ENCODE assay signal across 8 mouse cellular contexts in genomic region chr10:99097374-99097773, GRCm38 (mm10). TPM values are rescaled to one million over a fixed set of nuclear protein-coding genes. Genes with fewer than 3 reads are reported as not detected.
A peak's percentile ranks its signal among the peaks of the same experiment; 100 is the strongest.
DNase-seq lines count a peak whose midpoint lies in the region; ATAC-seq and TF ChIP-seq lines count a peak whose summit lies in the region.

No protein-coding gene starts in this region.

- TF ChIP-seq EP300 in liver, postnatal 0 days (IDR thresholded peaks at IDR 0.05; ENCODE audit: low read depth) = no peak

- ATAC-seq in intestine, postnatal 0 days = no peak
- ATAC-seq in intestine, embryonic 16.5 days = no peak
- no peak; the same call in 1 of the 2 replicates for ATAC-seq in G1E (ENCODE audit: extremely low read depth, insufficient number of reproducible peaks, low FRiP score, poor library complexity, severe bottlenecking)
- no peak for ATAC-seq in liver, postnatal 0 days
- no peak for ATAC-seq in midbrain, embryonic 15.5 days (replicated peaks)

- no peak overlapping the region for H3K4me3 ChIP-seq in intestine, postnatal 0 days (ENCODE audit: low read depth, low read length)
- H3K4me3 ChIP-seq in intestine, embryonic 16.5 days (ENCODE audit: low read length) = no peak overlapping the region
- H3K4me3 ChIP-seq in G1E (ENCODE audit: low read depth, low read length) = no peak overlapping the region
- H3K4me3 ChIP-seq in cortical plate, adult 2 months (ENCODE audit: insufficient read depth, low read length) = no peak overlapping the region
- H3K4me3 ChIP-seq in liver, postnatal 0 days (ENCODE audit: low read depth, low read length) = no peak overlapping the region
- H3K4me3 ChIP-seq in midbrain, embryonic 15.5 days = no peak overlapping the region

- no peaks in the 10 kb centered on the region for H3K9me3 ChIP-seq in intestine, postnatal 0 days (ENCODE audit: control insufficient read depth)
- H3K9me3 ChIP-seq in intestine, embryonic 16.5 days (ENCODE audit: control insufficient read depth, low read length) = no peaks in the 10 kb centered on the region
- H3K9me3 ChIP-seq in G1E (replicated peaks) = no peaks in the 10 kb centered on the region
- no peaks in the 10 kb centered on the region for H3K9me3 ChIP-seq in liver, postnatal 0 days (ENCODE audit: low read length)
- H3K9me3 ChIP-seq in midbrain, embryonic 15.5 days = no peaks in the 10 kb centered on the region

- no peak overlapping the region for H3K27ac ChIP-seq in intestine, postnatal 0 days (ENCODE audit: low read depth, low read length)
- H3K27ac ChIP-seq in intestine, embryonic 16.5 days (ENCODE audit: low read length) = no peak overlapping the region
- no peak overlapping the region for H3K27ac ChIP-seq in cortical plate, adult 2 months (ENCODE audit: insufficient read depth, low read length)
- no peak overlapping the region for H3K27ac ChIP-seq in liver, postnatal 0 days (ENCODE audit: low read depth)
- no peak overlapping the region for H3K27ac ChIP-seq in midbrain, embryonic 15.5 days

- H3K9ac ChIP-seq in intestine, postnatal 0 days (ENCODE audit: low read depth, low read length) = no peak overlapping the region
- H3K9ac ChIP-seq in intestine, embryonic 16.5 days (ENCODE audit: low read depth, low read length) = no peak overlapping the region
- no peak overlapping the region for H3K9ac ChIP-seq in liver, postnatal 0 days (replicated peaks)
- H3K9ac ChIP-seq in midbrain, embryonic 15.5 days = no peak overlapping the region

- H3K4me1 ChIP-seq in intestine, postnatal 0 days (replicated peaks; ENCODE audit: control insufficient read depth, insufficient read depth, low read length) = no peaks in the 10 kb centered on the region
- no peaks in the 10 kb centered on the region for H3K4me1 ChIP-seq in intestine, embryonic 16.5 days (ENCODE audit: control insufficient read depth, insufficient read depth, low read length)
- no peaks in the 10 kb centered on the region for H3K4me1 ChIP-seq in G1E (ENCODE audit: insufficient read depth, low read depth, low read length)
- no peaks in the 10 kb centered on the region for H3K4me1 ChIP-seq in cortical plate, adult 2 months (ENCODE audit: control insufficient read depth, insufficient read depth, low read length)
- no peaks in the 10 kb centered on the region for H3K4me1 ChIP-seq in liver, postnatal 0 days (ENCODE audit: insufficient read depth)
- no peaks in the 10 kb centered on the region for H3K4me1 ChIP-seq in midbrain, embryonic 15.5 days

- H3K4me2 ChIP-seq in intestine, postnatal 0 days (replicated peaks; ENCODE audit: low read depth) = no peak overlapping the region
- H3K4me2 ChIP-seq in intestine, embryonic 16.5 days (ENCODE audit: low read depth, low read length) = no peak overlapping the region
- no peak overlapping the region for H3K4me2 ChIP-seq in liver, postnatal 0 days (ENCODE audit: low read depth, low read length)
- H3K4me2 ChIP-seq in midbrain, embryonic 15.5 days = no peak overlapping the region

- peak; percentile 73 to 74 for DNase-seq in B cell, adult 2 months
- no peak for DNase-seq in G1E (ENCODE audit: low spot score)
- DNase-seq in liver, postnatal 0 days = peak; percentile 43
- peak; percentile 28 to 74 for DNase-seq in spleen, postnatal 4 days (ENCODE audit: low spot score in 2 of 2)

- no peak for TF ChIP-seq POLR2A in cortical plate, adult 2 months (IDR thresholded peaks at IDR 0.05; ENCODE audit: extremely low read depth, insufficient read depth, low read length)

- H3K27me3 ChIP-seq in intestine, postnatal 0 days (replicated peaks; ENCODE audit: control insufficient read depth, insufficient read depth, low read length) = no peaks in the 10 kb centered on the region
- no peaks in the 10 kb centered on the region for H3K27me3 ChIP-seq in intestine, embryonic 16.5 days (replicated peaks; ENCODE audit: control insufficient read depth, insufficient read depth, low read length)
- no peaks in the 10 kb centered on the region for H3K27me3 ChIP-seq in G1E (ENCODE audit: insufficient read depth, low read length)
- no peaks in the 10 kb centered on the region for H3K27me3 ChIP-seq in liver, postnatal 0 days (ENCODE audit: insufficient read depth, low read length)
- no peaks in the 10 kb centered on the region for H3K27me3 ChIP-seq in midbrain, embryonic 15.5 days (replicated peaks)

- no peaks in the 10 kb centered on the region for H3K36me3 ChIP-seq in intestine, postnatal 0 days (ENCODE audit: control insufficient read depth, insufficient read depth)
- no peaks in the 10 kb centered on the region for H3K36me3 ChIP-seq in intestine, embryonic 16.5 days (ENCODE audit: control insufficient read depth, insufficient read depth, low read length)
- no peaks in the 10 kb centered on the region for H3K36me3 ChIP-seq in G1E (replicated peaks)
- H3K36me3 ChIP-seq in liver, postnatal 0 days (replicated peaks; ENCODE audit: insufficient read depth, low read length) = no peaks in the 10 kb centered on the region
- H3K36me3 ChIP-seq in midbrain, embryonic 15.5 days (replicated peaks) = no peaks in the 10 kb centered on the region

- TF ChIP-seq CTCF in intestine, postnatal 0 days (IDR thresholded peaks at IDR 0.05; ENCODE audit: low read depth) = peak; percentile 79
- peak; percentile 38 for TF ChIP-seq CTCF in G1E (IDR thresholded peaks at IDR 0.05; ENCODE audit: low read depth, low read length)
- peak; percentile 65 for TF ChIP-seq CTCF in cortical plate, adult 2 months (IDR thresholded peaks at IDR 0.05; ENCODE audit: extremely low read depth, insufficient read depth, low read length)
- peak; percentile 83 for TF ChIP-seq CTCF in liver, postnatal 0 days (IDR thresholded peaks at IDR 0.05; ENCODE audit: low read depth)

- WGBS in intestine, postnatal 0 days = 70% methylated on average over 10 of the region's 10 CpGs
- WGBS in intestine, embryonic 16.5 days = 75% methylated on average over 10 of the region's 10 CpGs
- WGBS in liver, postnatal 0 days (ENCODE audit: insufficient replicate concordance) = 53% methylated on average over 10 of the region's 10 CpGs
- 74% methylated on average over 10 of the region's 10 CpGs for WGBS in midbrain, embryonic 15.5 days

RNA-seq across cellular contexts. Expression of gene Poc1b, which starts 9.5 kb away (rescaled TPM):
- polyA plus RNA-seq in intestine, postnatal 0 days (2015; fragmentation: Nextera tagmentation; extraction: Ambion mirVana) = 6.9 and 8.5 TPM in 2 replicates
- 20.1 and 20.5 TPM in 2 replicates for polyA plus RNA-seq in intestine, embryonic 16.5 days (2015; fragmentation: Nextera tagmentation; extraction: Ambion mirVana)
- total RNA-seq in G1E (2014; fragmentation: Nextera tagmentation) (53.0 and 54.0 TPM in 2 replicates), G1E (2017) (3.0 and 5.6 TPM in 2 replicates)
- polyA plus RNA-seq in G1E (2012) = 17.4 and 20.7 TPM in 2 replicates
- 9.1 and 11.2 TPM in 2 replicates for polyA plus RNA-seq in cortical plate, adult 2 months (2012; rRNA removed)
- 3.9 TPM in 2 replicates for polyA plus RNA-seq in liver, postnatal 0 days (2015; fragmentation: Nextera tagmentation; extraction: Ambion mirVana)
- polyA plus RNA-seq in midbrain, embryonic 15.5 days (2015; fragmentation: Nextera tagmentation; extraction: Ambion mirVana) = 10.9 and 12.1 TPM in 2 replicates

RNA-seq across cellular contexts. Expression of gene Galnt4, which starts 10.6 kb away (rescaled TPM):
- polyA plus RNA-seq in intestine, postnatal 0 days (2015; fragmentation: Nextera tagmentation; extraction: Ambion mirVana) = 12.9 and 13.2 TPM in 2 replicates
- 19.3 and 21.6 TPM in 2 replicates for polyA plus RNA-seq in intestine, embryonic 16.5 days (2015; fragmentation: Nextera tagmentation; extraction: Ambion mirVana)
- total RNA-seq in G1E (2014; fragmentation: Nextera tagmentation) (4.2 and 4.6 TPM in 2 replicates), G1E (2017) (4.5 and 4.8 TPM in 2 replicates)
- polyA plus RNA-seq in G1E (2012) = 0.76 and 1.1 TPM in 2 replicates
- 1.2 and 1.3 TPM in 2 replicates for polyA plus RNA-seq in cortical plate, adult 2 months (2012; rRNA removed)
- polyA plus RNA-seq in liver, postnatal 0 days (2015; fragmentation: Nextera tagmentation; extraction: Ambion mirVana) = 2.2 and 2.6 TPM in 2 replicates
- 2.7 and 3.0 TPM in 2 replicates for polyA plus RNA-seq in midbrain, embryonic 15.5 days (2015; fragmentation: Nextera tagmentation; extraction: Ambion mirVana)

RNA-seq across cellular contexts. Expression of gene Phxr2, which starts 28.8 kb away (rescaled TPM):
- not detected in 2 replicates for polyA plus RNA-seq in intestine, postnatal 0 days (2015; fragmentation: Nextera tagmentation; extraction: Ambion mirVana)
- not detected in 2 replicates for polyA plus RNA-seq in intestine, embryonic 16.5 days (2015; fragmentation: Nextera tagmentation; extraction: Ambion mirVana)
- not detected in 2 replicates for total RNA-seq in G1E (2014; fragmentation: Nextera tagmentation)
- total RNA-seq in G1E (2017) = not detected in 2 replicates
- not detected in 2 replicates for polyA plus RNA-seq in G1E (2012)
- not detected in 2 replicates for polyA plus RNA-seq in cortical plate, adult 2 months (2012; rRNA removed)
- polyA plus RNA-seq in liver, postnatal 0 days (2015; fragmentation: Nextera tagmentation; extraction: Ambion mirVana) = not detected in 2 replicates
- polyA plus RNA-seq in midbrain, embryonic 15.5 days (2015; fragmentation: Nextera tagmentation; extraction: Ambion mirVana) = not detected in 2 replicates
